14 mouse cellular contexts compared by ENCODE assay signal in genomic region chr4:142853924-142854323, GRCm38 (mm10).
A peak's percentile ranks its signal among the peaks of the same experiment; 100 is the strongest.
DNase-seq lines count a peak whose midpoint lies in the region; ATAC-seq and TF ChIP-seq lines count a peak whose summit lies in the region.
"Had no signal": no experiment of that assay in that cellular context is flagged by ENCODE, and none has a peak within 500 bp of the region (broad histone marks: within the 10 kb centered on the region; RNA-seq: fewer than 3 reads in every experiment).

No protein-coding gene starts in this region.

- no peaks in the 10 kb centered on the region for H3K36me3 ChIP-seq in megakaryocyte, embryonic 14.5 days (replicated peaks; ENCODE audit: low read length)
- H3K36me3 ChIP-seq: embryonic facial prominence, embryonic 13.5 days; limb, embryonic 10.5 days had no signal

- no peak for TF ChIP-seq CTCF in cerebellum, adult 2 months (IDR thresholded peaks at IDR 0.05; ENCODE audit: borderline replicate concordance, insufficient read depth, low read depth, low read length)

- peak overlapping the region; percentile 4 for H3K4me3 ChIP-seq in cerebellum, adult 2 months (replicated peaks; ENCODE audit: insufficient read depth, low read depth, low read length)
- H3K4me3 ChIP-seq in megakaryocyte, embryonic 14.5 days (replicated peaks) = peak overlapping the region; percentile 1
- H3K4me3 ChIP-seq: embryonic facial prominence, embryonic 13.5 days; forebrain, embryonic 13.5 days; limb, embryonic 10.5 days had no signal

- peak; percentile 56 to 67 for DNase-seq in cerebellum, adult 2 months
- no peak for DNase-seq in cerebellum, adult 8-10 months
- peak; percentile 59 to 70 for DNase-seq in left cerebral cortex, postnatal 14 days (ENCODE audit: low spot score in 2 of 2)
- peak; percentile 52 for DNase-seq in telencephalon, adult 2 months (ENCODE audit: low read depth, low spot score)
- DNase-seq in urinary bladder, postnatal 36 days (ENCODE audit: low spot score in 2 of 2) = no peak
- DNase-seq in natural killer cell, adult 2 months (ENCODE audit: low spot score in 2 of 2) = no peak
- DNase-seq: adrenal gland, adult 8-10 months; heart, adult 18-20 months; heart, postnatal 10 days had no signal

- H3K27me3 ChIP-seq in cerebellum, adult 2 months (ENCODE audit: control insufficient read depth, insufficient read depth, low read length) = no peaks in the 10 kb centered on the region
- no peaks in the 10 kb centered on the region for H3K27me3 ChIP-seq in megakaryocyte, embryonic 14.5 days (replicated peaks)
- H3K27me3 ChIP-seq: embryonic facial prominence, embryonic 13.5 days; forebrain, embryonic 13.5 days had no signal

- H3K9me3 ChIP-seq in megakaryocyte, embryonic 14.5 days = peaks cover 62% of the 10 kb centered on the region
- H3K9me3 ChIP-seq: embryonic facial prominence, embryonic 13.5 days; forebrain, embryonic 13.5 days; limb, embryonic 10.5 days had no signal

- WGBS in cerebellum, adult 2 months = 18% methylated on average over 15 of the region's 15 CpGs

- H3K27ac ChIP-seq in cerebellum, adult 2 months (ENCODE audit: insufficient read depth, low read length) = no peak overlapping the region
- H3K27ac ChIP-seq: embryonic facial prominence, embryonic 13.5 days; forebrain, embryonic 13.5 days; limb, embryonic 10.5 days had no signal

- intact Hi-C loops in left cerebral cortex, postnatal 14 days (cut with DNase I) = no loop called here

- H3K4me1 ChIP-seq in cerebellum, adult 2 months (ENCODE audit: control insufficient read depth, insufficient read depth, low read length) = peaks cover 16% of the 10 kb centered on the region
- no peaks in the 10 kb centered on the region for H3K4me1 ChIP-seq in megakaryocyte, embryonic 14.5 days
- H3K4me1 ChIP-seq: limb, embryonic 10.5 days had no signal

- no peak for ATAC-seq in megakaryocyte, adult 5-6 weeks (ENCODE audit: poor library complexity, severe bottlenecking)
- ATAC-seq: forebrain, embryonic 13.5 days had no signal

- TF ChIP-seq POLR2A in cerebellum, adult 2 months (IDR thresholded peaks at IDR 0.05; ENCODE audit: borderline replicate concordance, insufficient read depth, low read length) = no peak

Comparison
In these comparisons a context has a peak if more than half of its experiments do, and no peak if none do; other contexts are left out.
1. DNase-seq: peak in cerebellum, adult 2 months (2 of 2), left cerebral cortex, postnatal 14 days (2 of 2) and telencephalon, adult 2 months (single experiment); none in cerebellum, adult 8-10 months (single experiment), urinary bladder, postnatal 36 days (0 of 2) and natural killer cell, adult 2 months (0 of 2).